Mouse (Mus musculus) kidney, adult 18-20 months (tissue): Measurements from ENCODE around the gene Cyp17a1.

Experiments used
- DNase-seq: peaks from one replicate; pipeline ENCODE4 v3.0.0; 2021

The Cyp17a1 gene

GRCm38 (mm10) chr19:46641420-46642085 lies 31.4 kb downstream of the Cyp17a1 start:
- peak; percentile 87 for DNase-seq

GRCm38 (mm10) chr19:46640780-46641179 lies 32.2 kb downstream of the Cyp17a1 start:
- DNase-seq = no peak

GRCm38 (mm10) chr19:46639496-46639895 lies 33.5 kb downstream of the Cyp17a1 start:
- peak; percentile 36 for DNase-seq

GRCm38 (mm10) chr19:46639053-46639452 lies 33.9 kb downstream of the Cyp17a1 start:
- no peak for DNase-seq

GRCm38 (mm10) chr19:46637598-46637997 lies 35.4 kb downstream of the Cyp17a1 start:
- DNase-seq = no peak

GRCm38 (mm10) chr19:46635766-46636165 lies 37.2 kb downstream of the Cyp17a1 start:
- DNase-seq = no peak

GRCm38 (mm10) chr19:46631637-46632036 lies 41.3 kb downstream of the Cyp17a1 start:
- DNase-seq = no peak

GRCm38 (mm10) chr19:46629807-46630206 lies 43.2 kb downstream of the Cyp17a1 start:
- no peak for DNase-seq

- DNase-seq = no peak
These were observed 44.6 kb downstream of the Cyp17a1 start for GRCm38 (mm10) chr19:46628403-46628802.

- DNase-seq = no peak
These were observed 47.5 kb downstream of the Cyp17a1 start for GRCm38 (mm10) chr19:46625519-46625918.

- DNase-seq = no peak
These were observed 48.0 kb downstream of the Cyp17a1 start for GRCm38 (mm10) chr19:46625015-46625414.

- peak; percentile 49 for DNase-seq
These were observed 48.9 kb downstream of the Cyp17a1 start for GRCm38 (mm10) chr19:46623790-46624772.

GRCm38 (mm10) chr19:46623194-46623667 lies 49.7 kb downstream of the Cyp17a1 start:
- no peak for DNase-seq

- no peak for DNase-seq
These were observed 50.2 kb downstream of the Cyp17a1 start for GRCm38 (mm10) chr19:46622659-46623193.

GRCm38 (mm10) chr19:46621236-46622183 lies 51.5 kb downstream of the Cyp17a1 start:
- DNase-seq = no peak

- DNase-seq = no peak
These were observed 52.8 kb downstream of the Cyp17a1 start for GRCm38 (mm10) chr19:46620016-46620808.

GRCm38 (mm10) chr19:46619518-46619917 lies 53.5 kb downstream of the Cyp17a1 start:
- DNase-seq = no peak

GRCm38 (mm10) chr19:46619001-46619400 lies 54.0 kb downstream of the Cyp17a1 start:
- DNase-seq = no peak

GRCm38 (mm10) chr19:46618322-46618721 lies 54.6 kb downstream of the Cyp17a1 start:
- no peak for DNase-seq

- DNase-seq = no peak
These were observed 55.6 kb downstream of the Cyp17a1 start for GRCm38 (mm10) chr19:46617361-46617760.
